Mouse (Mus musculus): ENCODE measurements around the gene Nupr1l. TPM values are rescaled to one million over a fixed set of nuclear protein-coding genes. Genes with fewer than 3 reads are reported as not detected.

Nupr1l gene
- polyA plus RNA-seq (2012; rRNA removed; ENCODE audit: low replicate concordance) = 5.1 TPM in 2 replicates

DNA sequence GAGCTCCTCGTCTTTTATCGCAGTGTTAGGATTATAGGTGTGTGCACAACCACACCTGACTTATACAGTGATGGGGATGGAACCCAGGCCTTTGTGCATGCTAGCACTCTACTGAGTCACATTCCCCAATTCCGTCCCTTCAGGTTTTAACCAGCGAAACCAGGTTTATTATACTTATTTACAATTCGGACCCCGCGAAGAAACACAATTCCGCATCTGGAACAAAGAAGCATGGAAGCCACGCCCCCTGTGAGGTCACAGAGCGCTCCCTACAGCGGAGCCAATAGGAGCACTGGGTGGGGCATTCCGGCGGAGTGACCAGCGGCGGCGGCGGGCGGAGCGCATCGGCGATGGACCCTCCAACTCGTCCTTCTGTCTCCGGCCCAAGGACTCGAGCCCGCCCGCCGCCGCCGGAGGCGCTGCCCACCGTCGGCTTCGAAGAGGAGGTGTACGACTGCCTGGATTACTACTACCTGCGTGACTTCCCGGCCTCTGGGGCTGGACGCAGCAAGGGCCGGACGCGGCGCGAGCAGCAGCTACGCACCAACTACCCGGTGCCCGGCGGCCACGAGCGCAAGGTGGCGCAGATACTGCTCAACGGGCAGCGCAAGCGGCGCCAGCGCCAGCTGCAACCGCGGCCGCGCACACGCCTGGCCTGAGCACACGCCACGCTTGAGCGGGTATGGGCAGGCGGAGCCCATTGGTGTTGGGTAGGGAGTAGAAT is at the start of gene Nupr1l:
Nupr1l (plus strand) TSS at position 299 of the 724 bp plus-strand sequence.

GRCm38 (mm10) chr5:129886911-129887636 is 21.3 kb upstream of the Nupr1l start, which contains the start of gene Chchd2:
Gene Chchd2 (minus strand): TSS chr5:129887470.

DNA sequence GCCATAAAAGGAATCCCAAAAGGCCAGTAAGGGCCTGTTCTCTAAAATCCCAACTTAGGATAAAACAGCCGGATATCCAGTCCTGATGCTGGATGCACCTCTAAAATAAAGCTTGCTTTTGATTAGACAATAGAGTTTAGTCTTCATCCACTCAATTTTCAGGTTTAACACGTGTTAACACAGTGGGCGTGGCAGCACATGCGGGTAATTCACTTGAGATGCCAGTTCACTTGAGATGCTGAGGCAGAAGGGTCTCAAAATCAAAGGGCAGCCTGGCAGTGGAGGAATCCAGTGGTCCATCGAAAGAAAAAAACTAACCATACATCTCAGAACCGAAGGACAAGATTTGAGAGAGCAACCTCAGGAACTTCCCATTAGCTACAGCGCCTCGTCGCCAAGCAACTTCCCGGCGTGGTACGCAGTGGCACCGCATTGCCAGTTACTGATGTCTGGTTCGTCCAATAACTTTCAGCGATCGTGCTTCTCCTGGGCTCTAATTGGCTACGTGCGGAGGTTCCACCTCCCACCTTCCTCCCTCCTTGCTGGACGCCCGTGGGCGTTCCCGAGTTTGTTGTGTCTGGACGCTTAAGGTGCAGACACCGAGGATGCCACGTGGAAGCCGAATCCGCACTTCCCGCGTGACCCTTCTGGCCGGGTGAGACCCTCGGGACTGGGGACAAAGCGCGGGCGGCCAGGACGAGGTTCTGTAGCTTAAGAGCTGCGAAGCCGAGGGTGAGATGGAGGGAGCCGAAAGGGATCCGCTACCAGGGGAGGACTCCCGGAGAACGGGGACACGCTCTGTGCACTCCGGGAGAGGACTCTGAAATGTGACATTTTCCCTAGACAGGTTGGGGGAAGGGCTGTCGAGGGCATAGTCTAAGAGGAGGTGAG is 12.9 kb upstream of the Nupr1l start, which contains the start of gene Zbed5:
Zbed5 (plus strand) TSS at position 526 of the 891 bp plus-strand sequence.

GRCm38 (mm10) chr5:129898449-129898848 is 9.9 kb upstream of the Nupr1l start, which contains the start of gene Phkg1:
Gene Phkg1 (minus strand): TSS chr5:129898549.

GRCm38 (mm10) chr5:129941495-129942045 is 33.2 kb downstream of the Nupr1l start, which contains the start of gene Vkorc1l1:
Gene Vkorc1l1 (plus strand): TSS chr5:129941970.

Other genes with a start within 250 kb of the Nupr1l start
- gene Zfp11, start 238.4 kb upstream of the Nupr1l start, polyA plus RNA-seq (2012; rRNA removed; ENCODE audit: low replicate concordance) = 1.8 and 3.4 TPM in 2 replicates
- gene Sept14, start 200.0 kb upstream of the Nupr1l start, polyA plus RNA-seq (2012; rRNA removed; ENCODE audit: low replicate concordance) = 0.08 TPM in 1 of 2 replicates, not detected in the other
- 77.7 and 82.6 TPM in 2 replicates for gene Mrps17, start 193.0 kb upstream of the Nupr1l start, polyA plus RNA-seq (2012; rRNA removed; ENCODE audit: low replicate concordance)
- 69.3 and 71.8 TPM in 2 replicates for gene Nipsnap2, start 183.5 kb upstream of the Nupr1l start, polyA plus RNA-seq (2012; rRNA removed; ENCODE audit: low replicate concordance)
- gene Psph, start 121.1 kb upstream of the Nupr1l start, polyA plus RNA-seq (2012; rRNA removed; ENCODE audit: low replicate concordance) = 34.1 and 50.3 TPM in 2 replicates
- 32.7 and 39.2 TPM in 2 replicates for gene Sumf2, start 61.6 kb upstream of the Nupr1l start, polyA plus RNA-seq (2012; rRNA removed; ENCODE audit: low replicate concordance)
- 849 and 1,319 TPM in 2 replicates for gene Chchd2, start 21.1 kb upstream of the Nupr1l start, polyA plus RNA-seq (2012; rRNA removed; ENCODE audit: low replicate concordance)
- 1.2 and 5.0 TPM in 2 replicates for gene Zbed5, start 12.8 kb upstream of the Nupr1l start, polyA plus RNA-seq (2012; rRNA removed; ENCODE audit: low replicate concordance)
- 10.4 and 17.3 TPM in 2 replicates for gene Phkg1, start 10.0 kb upstream of the Nupr1l start, polyA plus RNA-seq (2012; rRNA removed; ENCODE audit: low replicate concordance)
- 31.3 and 47.5 TPM in 2 replicates for gene Vkorc1l1, start 33.4 kb downstream of the Nupr1l start, polyA plus RNA-seq (2012; rRNA removed; ENCODE audit: low replicate concordance)
- 76.8 and 79.5 TPM in 2 replicates for gene Gusb, start 94.5 kb downstream of the Nupr1l start, polyA plus RNA-seq (2012; rRNA removed; ENCODE audit: low replicate concordance)
- 37.0 and 57.9 TPM in 2 replicates for gene Asl, start 120.7 kb downstream of the Nupr1l start, polyA plus RNA-seq (2012; rRNA removed; ENCODE audit: low replicate concordance)
- 14.3 and 16.6 TPM in 2 replicates for gene Crcp, start 120.8 kb downstream of the Nupr1l start, polyA plus RNA-seq (2012; rRNA removed; ENCODE audit: low replicate concordance)
- gene Tpst1, start 164.8 kb downstream of the Nupr1l start, polyA plus RNA-seq (2012; rRNA removed; ENCODE audit: low replicate concordance) = 36.5 and 54.9 TPM in 2 replicates
- 5.2 and 5.5 TPM in 2 replicates for gene Kctd7, start 236.3 kb downstream of the Nupr1l start, polyA plus RNA-seq (2012; rRNA removed; ENCODE audit: low replicate concordance)

Data from subcutaneous adipose tissue, adult 2 months (tissue).